Comparison of ENCODE assay signal across 20 mouse cellular contexts in genomic region chr16:57893698-57894352, GRCm38 (mm10).
A peak's percentile ranks its signal among the peaks of the same experiment; 100 is the strongest.
DNase-seq lines count a peak whose midpoint lies in the region; ATAC-seq and TF ChIP-seq lines count a peak whose summit lies in the region.
"Had no signal": no experiment of that assay in that cellular context is flagged by ENCODE, and none has a peak within 500 bp of the region (broad histone marks: within the 10 kb centered on the region; RNA-seq: fewer than 3 reads in every experiment).

No protein-coding gene starts in this region.

- DNase-seq in frontal cortex, postnatal 10 days (ENCODE audit: low spot score in 2 of 2), result no peak
- peak; percentile 39 for DNase-seq in midbrain, embryonic 11.5 days (ENCODE audit: low spot score, missing footprints)
- no peak for DNase-seq in midbrain, embryonic 10.5 days (ENCODE audit: low spot score)
- DNase-seq in cerebellum, adult 9-10 months, result peak; percentile 6
- DNase-seq in hindbrain, postnatal 0 days (ENCODE audit: low spot score), result peak; percentile 40
- DNase-seq in lung, postnatal 25 days (ENCODE audit: low spot score), result no peak
- no peak for DNase-seq in lung, postnatal 0 days (ENCODE audit: low spot score)
- DNase-seq: adrenal gland, adult 2 months; B cell, adult 2 months; embryo, embryonic 11 days; gastrocnemius, postnatal 14 days; kidney, adult 18-20 months; liver; lung, postnatal 14 days; right cerebral cortex, postnatal 4 days; thymus, postnatal 25 days had no signal

- no peak overlapping the region for H3K27ac ChIP-seq in midbrain, embryonic 11.5 days (ENCODE audit: low read depth, low read length)
- no peak overlapping the region for H3K27ac ChIP-seq in midbrain, embryonic 10.5 days (replicated peaks)
- H3K27ac ChIP-seq in hindbrain, postnatal 0 days, result no peak overlapping the region
- no peak overlapping the region for H3K27ac ChIP-seq in lung, postnatal 0 days (ENCODE audit: low read length)
- H3K27ac ChIP-seq: kidney, postnatal 0 days; layer of hippocampus, adult 2 months had no signal

- peak; percentile 96 for ATAC-seq in frontal cortex, adult (ENCODE audit: low TSS enrichment)
- ATAC-seq in midbrain, embryonic 11.5 days (ENCODE audit: low FRiP score), result no peak
- peak; percentile 67; the same call in 1 of the 2 replicates for ATAC-seq in hindbrain, postnatal 0 days
- ATAC-seq in lung, postnatal 0 days, result no peak

- H3K4me1 ChIP-seq in midbrain, embryonic 11.5 days (ENCODE audit: control insufficient read depth, insufficient read depth, low read length), result no peaks in the 10 kb centered on the region
- no peaks in the 10 kb centered on the region for H3K4me1 ChIP-seq in midbrain, embryonic 10.5 days
- H3K4me1 ChIP-seq in hindbrain, postnatal 0 days (ENCODE audit: insufficient read depth, low read length), result no peaks in the 10 kb centered on the region
- no peaks in the 10 kb centered on the region for H3K4me1 ChIP-seq in lung, postnatal 0 days (ENCODE audit: insufficient read depth, low read depth, low read length)
- H3K4me1 ChIP-seq: megakaryocyte, embryonic 14.5 days had no signal

- no peaks in the 10 kb centered on the region for H3K27me3 ChIP-seq in midbrain, embryonic 11.5 days (ENCODE audit: control insufficient read depth, insufficient read depth, low read length)
- H3K27me3 ChIP-seq in midbrain, embryonic 10.5 days (ENCODE audit: low read depth, poor library complexity, severe bottlenecking), result no peaks in the 10 kb centered on the region
- H3K27me3 ChIP-seq in hindbrain, postnatal 0 days (ENCODE audit: insufficient read depth, low read length), result no peaks in the 10 kb centered on the region
- no peaks in the 10 kb centered on the region for H3K27me3 ChIP-seq in lung, postnatal 0 days (replicated peaks; ENCODE audit: insufficient read depth, low read length)
- H3K27me3 ChIP-seq: megakaryocyte, embryonic 14.5 days had no signal

- TF ChIP-seq EP300 in lung, postnatal 0 days (IDR thresholded peaks at IDR 0.05), result no peak

- no peak overlapping the region for H3K9ac ChIP-seq in midbrain, embryonic 11.5 days (ENCODE audit: low read length)
- no peak overlapping the region for H3K9ac ChIP-seq in hindbrain, postnatal 0 days (replicated peaks; ENCODE audit: low read length)
- H3K9ac ChIP-seq in lung, postnatal 0 days (replicated peaks; ENCODE audit: low read depth), result no peak overlapping the region

- H3K4me2 ChIP-seq in midbrain, embryonic 11.5 days, result no peak overlapping the region
- H3K4me2 ChIP-seq in hindbrain, postnatal 0 days (ENCODE audit: low read depth, low read length), result no peak overlapping the region
- H3K4me2 ChIP-seq in lung, postnatal 0 days (replicated peaks; ENCODE audit: low read depth, low read length), result no peak overlapping the region

- H3K4me3 ChIP-seq in midbrain, embryonic 11.5 days (ENCODE audit: low read depth, low read length), result no peak overlapping the region
- H3K4me3 ChIP-seq in midbrain, embryonic 10.5 days, result no peak overlapping the region
- H3K4me3 ChIP-seq in hindbrain, postnatal 0 days (ENCODE audit: low read length), result no peak overlapping the region
- no peak overlapping the region for H3K4me3 ChIP-seq in lung, postnatal 0 days (ENCODE audit: low read depth, low read length)
- H3K4me3 ChIP-seq: layer of hippocampus, adult 2 months; megakaryocyte, embryonic 14.5 days had no signal

- TF ChIP-seq CTCF in hindbrain, postnatal 0 days (IDR thresholded peaks at IDR 0.05; ENCODE audit: low read depth), result no peak
- TF ChIP-seq CTCF in lung, postnatal 0 days (IDR thresholded peaks at IDR 0.05), result no peak

- H3K9me3 ChIP-seq in midbrain, embryonic 11.5 days (ENCODE audit: control insufficient read depth, low read length), result no peaks in the 10 kb centered on the region
- H3K9me3 ChIP-seq in midbrain, embryonic 10.5 days (replicated peaks), result no peaks in the 10 kb centered on the region
- H3K9me3 ChIP-seq in hindbrain, postnatal 0 days (ENCODE audit: low read length), result no peaks in the 10 kb centered on the region
- H3K9me3 ChIP-seq in lung, postnatal 0 days (ENCODE audit: low read length), result no peaks in the 10 kb centered on the region

- WGBS in midbrain, embryonic 11.5 days, result 85% methylated on average over 5 of the region's 5 CpGs
- WGBS in midbrain, embryonic 10.5 days, result 89% methylated on average over 5 of the region's 5 CpGs
- WGBS in hindbrain, postnatal 0 days, result 49% methylated on average over 5 of the region's 5 CpGs
- 80% methylated on average over 5 of the region's 5 CpGs for whole genome bisulfite sequencing in lung, postnatal 0 days

- no peaks in the 10 kb centered on the region for H3K36me3 ChIP-seq in midbrain, embryonic 11.5 days (ENCODE audit: control insufficient read depth, insufficient read depth, low read length)
- no peaks in the 10 kb centered on the region for H3K36me3 ChIP-seq in midbrain, embryonic 10.5 days
- H3K36me3 ChIP-seq in hindbrain, postnatal 0 days (ENCODE audit: insufficient read depth, low read length), result no peaks in the 10 kb centered on the region
- no peaks in the 10 kb centered on the region for H3K36me3 ChIP-seq in lung, postnatal 0 days (ENCODE audit: insufficient read depth, low read length)

Comparison
In these comparisons a context has a peak if more than half of its experiments do, and no peak if none do; other contexts are left out.
1. DNase-seq: peak in midbrain, embryonic 11.5 days (single experiment), cerebellum, adult 9-10 months (single experiment) and hindbrain, postnatal 0 days (single experiment); none in frontal cortex, postnatal 10 days (0 of 2), midbrain, embryonic 10.5 days (single experiment), lung, postnatal 25 days (single experiment) and lung, postnatal 0 days (single experiment).
2. ATAC-seq: peak in frontal cortex, adult (single experiment) and hindbrain, postnatal 0 days (single experiment); none in midbrain, embryonic 11.5 days (single experiment) and lung, postnatal 0 days (single experiment).